Mouse (Mus musculus) testis, adult 2 months (tissue): ENCODE results near the gene Zc3h7b.

ENCODE experiments used
- CTCF ChIP-seq: fragments of 200-500 bp; IDR thresholded peaks from 2 replicates; pipeline ENCODE4 v1.5.1; 2012; ENCODE audit warnings: low read depth, mild to moderate bottlenecking, inconsistent platforms, low read length, moderate library complexity; ENCODE audit not compliant: control insufficient read depth, insufficient read depth, insufficient replicate concordance
- POLR2A ChIP-seq: fragments of 200-500 bp; IDR thresholded peaks from 2 replicates; pipeline ENCODE4 v1.6.1; 2012; ENCODE audit warnings: low read depth, mild to moderate bottlenecking, inconsistent platforms, low read length, moderate library complexity; ENCODE audit not compliant: control insufficient read depth

GRCm38 (mm10) chr15:81814716-81815370, 70.0 kb downstream of the Zc3h7b start:
- TF ChIP-seq POLR2A (no peak), CTCF (no peak)
